Mouse (Mus musculus): ENCODE results near the gene Stn1.

DNA sequence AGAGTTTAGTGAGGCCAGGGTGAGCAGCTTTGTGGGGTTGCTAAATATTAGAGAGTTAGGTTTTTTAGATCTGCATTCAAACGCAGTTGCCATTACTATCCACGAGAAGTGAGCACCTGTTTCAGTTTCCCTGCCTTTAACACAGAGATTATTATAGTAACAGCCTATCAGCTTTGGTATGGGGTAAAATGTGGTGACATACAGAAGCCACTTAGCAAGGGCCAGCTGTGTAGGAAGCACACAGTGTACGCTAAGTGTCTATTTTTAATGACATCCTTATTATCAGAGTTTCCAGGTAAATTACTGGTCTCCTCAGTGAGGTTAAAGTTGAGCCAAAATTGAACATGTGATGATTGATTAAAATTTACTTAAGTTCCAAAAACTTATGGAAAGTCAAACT lies 36.4 kb upstream of the Stn1 start:
- no peak for TF ChIP-seq CTCF (IDR thresholded peaks at IDR 0.05; ENCODE audit: borderline replicate concordance, insufficient read depth, low read depth, low read length)
- no peak for TF ChIP-seq POLR2A (IDR thresholded peaks at IDR 0.05; ENCODE audit: borderline replicate concordance, insufficient read depth, low read length)
